Mouse (Mus musculus): ENCODE results near the gene Srpk3. TPM values are rescaled to one million over a fixed set of nuclear protein-coding genes. Genes with fewer than 3 reads are reported as not detected.
"Not testable (repeated sequence)": the region's sequence is repeated elsewhere in the genome, so short reads cannot be mapped to it uniquely, and the experiment has no call there.

Gene Srpk3
- total RNA-seq (2015; ENCODE audit: low replicate concordance) (6.7 TPM in 1 of 2 replicates, not detected in the other), total RNA-seq (2017; ENCODE audit: low replicate concordance) (1.9 and 2.6 TPM in 2 replicates)

DNA sequence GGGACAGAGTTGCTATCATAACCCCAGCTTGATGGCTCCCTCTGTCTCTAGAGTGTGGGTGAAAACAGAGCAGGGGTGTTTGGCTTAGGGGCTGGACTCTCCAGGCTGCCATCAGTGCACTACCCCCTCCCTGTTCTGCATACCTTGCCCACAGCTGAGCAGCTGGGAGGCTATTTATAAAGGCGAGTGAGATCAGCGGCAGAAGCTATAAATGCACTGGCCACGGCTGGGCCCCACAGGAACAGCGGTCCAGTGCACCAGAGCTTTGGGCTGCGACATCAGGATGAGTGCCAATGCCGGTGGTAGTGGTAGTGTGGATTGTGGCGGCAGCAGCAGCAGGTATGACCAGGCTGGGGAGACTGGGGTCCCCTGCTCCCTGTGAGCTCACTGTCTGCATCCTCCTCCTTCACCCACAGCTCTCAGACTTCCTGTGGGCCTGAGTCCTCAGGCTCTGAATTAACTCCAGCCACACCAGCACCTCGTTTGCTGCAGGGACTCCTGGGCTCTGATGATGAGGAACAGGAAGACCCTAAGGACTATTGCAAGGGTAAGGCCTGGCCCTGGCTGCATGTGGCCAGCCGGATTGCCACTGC lies at the start of gene Srpk3:
Gene Srpk3 (plus strand): TSS at position 238 of the 593 bp plus-strand sequence.
- ATAC-seq (replicated peaks; ENCODE audit: low FRiP score, poor library complexity, severe bottlenecking): no peak

DNA sequence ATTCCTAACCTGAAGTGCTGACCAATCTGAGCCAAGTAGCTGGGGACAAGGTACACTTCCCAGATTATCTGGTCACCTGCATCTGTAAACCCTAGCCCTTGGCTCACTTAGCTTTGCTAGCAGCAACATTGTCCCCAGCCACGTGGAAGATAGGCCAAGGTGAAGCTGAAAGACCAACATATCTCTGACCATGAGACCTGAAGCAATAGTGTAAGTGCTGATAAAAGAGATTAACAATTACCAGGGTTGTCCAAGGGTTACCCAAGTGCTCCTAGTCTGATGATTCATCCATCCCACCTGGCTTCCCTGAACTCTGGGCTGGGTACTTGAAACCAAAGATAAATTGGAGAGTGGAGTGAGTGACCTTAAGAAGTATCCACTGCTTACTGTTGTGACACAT lies 43.3 kb upstream of the Srpk3 start:
- ATAC-seq (replicated peaks; ENCODE audit: low FRiP score, poor library complexity, severe bottlenecking): no peak

DNA sequence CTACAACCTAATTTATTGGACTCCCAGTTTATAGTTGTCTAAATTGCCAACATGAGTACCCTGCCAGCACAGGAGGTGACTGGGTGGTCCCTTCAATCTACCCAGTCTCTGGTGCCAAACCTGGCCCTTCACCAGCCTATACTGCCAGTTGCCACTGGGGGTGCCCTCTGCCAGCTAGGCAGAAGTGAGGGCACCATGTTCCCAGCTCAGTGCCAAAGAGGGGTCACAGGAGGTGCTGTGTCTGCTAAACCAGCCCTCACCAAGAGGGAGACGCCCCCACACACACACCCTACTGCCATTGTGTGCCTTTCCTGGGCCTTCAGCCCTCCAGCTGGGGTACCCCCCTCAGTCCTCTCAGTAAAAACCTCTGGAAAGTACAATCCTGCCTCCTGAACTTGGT lies 36.0 kb upstream of the Srpk3 start:
- ATAC-seq (replicated peaks; ENCODE audit: low FRiP score, poor library complexity, severe bottlenecking): no peak

DNA sequence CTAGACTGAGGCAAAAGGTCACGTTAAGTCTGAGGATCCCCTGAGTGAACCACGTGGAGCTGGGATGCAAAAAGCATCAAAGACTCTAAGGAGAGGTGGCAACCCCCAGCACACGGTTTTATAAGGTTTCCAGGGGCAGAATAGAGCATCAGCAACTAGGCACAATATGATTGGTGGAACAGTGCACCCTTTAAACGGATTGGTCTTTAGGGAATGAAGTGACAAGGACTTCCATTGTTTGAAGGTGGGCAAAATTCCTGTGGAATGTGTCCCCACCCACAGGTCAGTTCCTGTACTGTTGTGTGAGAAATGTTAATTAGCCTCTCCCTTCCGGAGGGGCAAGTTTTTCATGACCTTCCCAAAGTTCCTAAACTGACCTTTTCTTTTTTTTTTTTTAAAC lies 35.1 kb upstream of the Srpk3 start:
- ATAC-seq (replicated peaks; ENCODE audit: low FRiP score, poor library complexity, severe bottlenecking): no peak

DNA sequence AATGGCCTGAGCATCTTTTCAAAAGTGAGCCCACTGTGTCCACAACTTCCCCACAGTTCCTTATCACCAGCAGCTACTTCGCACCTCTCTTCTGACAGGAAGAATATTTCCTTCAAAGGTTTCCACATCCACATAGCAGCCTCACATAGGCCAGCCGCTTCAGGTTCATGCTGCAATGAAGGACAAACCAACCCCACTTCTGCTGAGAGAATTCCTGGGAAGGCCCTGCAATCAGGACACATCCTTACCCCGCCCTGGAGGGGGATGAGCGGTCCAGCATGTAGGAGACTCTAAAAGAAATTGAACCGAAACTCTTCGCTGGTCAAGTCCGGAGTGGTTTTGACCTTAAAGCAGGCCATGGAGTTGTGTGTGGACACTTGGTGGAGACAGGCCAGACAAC lies 34.4 kb upstream of the Srpk3 start:
- not testable (repeated sequence) for ATAC-seq (replicated peaks; ENCODE audit: low FRiP score, poor library complexity, severe bottlenecking)

DNA sequence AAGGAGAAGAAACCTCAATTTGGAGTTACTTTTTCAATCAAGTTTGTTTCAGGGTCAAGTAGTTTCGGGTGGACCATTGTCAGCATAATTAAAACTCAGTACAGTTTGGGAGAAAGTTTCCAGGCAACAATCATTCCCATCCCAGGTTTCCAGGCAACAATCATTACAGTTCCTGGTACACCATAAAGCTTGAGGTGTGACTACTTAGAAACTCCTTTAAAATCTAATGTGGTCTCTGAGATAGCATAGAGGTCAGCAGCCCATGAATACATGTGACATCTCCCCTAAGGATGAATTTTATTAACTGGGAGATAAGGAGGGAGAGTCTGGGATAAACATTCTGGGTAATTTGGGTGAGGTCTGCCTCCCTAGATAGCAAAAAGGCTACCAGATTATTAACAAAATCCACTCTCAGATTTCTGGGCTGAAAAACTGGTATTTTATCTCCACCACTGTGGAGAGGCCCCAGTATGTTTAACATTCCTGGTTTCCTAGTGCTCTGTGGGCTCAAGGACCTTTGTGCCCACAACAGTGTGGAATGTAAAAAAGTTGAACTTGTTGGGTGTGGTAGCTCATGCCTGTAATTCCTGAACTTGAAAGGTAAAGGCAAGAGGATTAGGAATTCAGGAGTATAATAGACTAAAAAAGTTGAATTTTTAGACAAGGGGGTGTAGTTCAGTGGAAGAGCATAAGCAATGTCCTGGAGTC lies 29.3 kb upstream of the Srpk3 start:
- no peak for ATAC-seq (replicated peaks; ENCODE audit: low FRiP score, poor library complexity, severe bottlenecking)

DNA sequence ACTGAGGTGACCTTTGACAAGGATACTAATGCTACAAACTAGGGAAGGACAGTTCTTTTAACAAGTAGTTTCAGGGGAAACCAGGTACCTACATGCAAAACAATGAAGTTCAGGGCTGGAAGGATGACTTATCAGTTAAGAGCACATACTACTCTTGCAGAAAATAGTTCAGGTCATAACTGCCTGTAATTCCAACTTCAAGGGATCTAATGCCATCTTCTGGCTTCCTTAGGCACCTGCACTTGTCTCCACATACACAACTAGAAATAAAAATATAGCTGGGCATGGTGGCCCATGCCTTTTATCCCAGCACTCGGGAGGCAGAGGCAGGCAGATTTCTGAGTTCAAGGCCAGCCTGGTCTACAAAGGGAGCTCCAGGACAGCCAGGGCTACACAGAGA lies 25.2 kb upstream of the Srpk3 start:
- ATAC-seq (replicated peaks; ENCODE audit: low FRiP score, poor library complexity, severe bottlenecking): no peak

DNA sequence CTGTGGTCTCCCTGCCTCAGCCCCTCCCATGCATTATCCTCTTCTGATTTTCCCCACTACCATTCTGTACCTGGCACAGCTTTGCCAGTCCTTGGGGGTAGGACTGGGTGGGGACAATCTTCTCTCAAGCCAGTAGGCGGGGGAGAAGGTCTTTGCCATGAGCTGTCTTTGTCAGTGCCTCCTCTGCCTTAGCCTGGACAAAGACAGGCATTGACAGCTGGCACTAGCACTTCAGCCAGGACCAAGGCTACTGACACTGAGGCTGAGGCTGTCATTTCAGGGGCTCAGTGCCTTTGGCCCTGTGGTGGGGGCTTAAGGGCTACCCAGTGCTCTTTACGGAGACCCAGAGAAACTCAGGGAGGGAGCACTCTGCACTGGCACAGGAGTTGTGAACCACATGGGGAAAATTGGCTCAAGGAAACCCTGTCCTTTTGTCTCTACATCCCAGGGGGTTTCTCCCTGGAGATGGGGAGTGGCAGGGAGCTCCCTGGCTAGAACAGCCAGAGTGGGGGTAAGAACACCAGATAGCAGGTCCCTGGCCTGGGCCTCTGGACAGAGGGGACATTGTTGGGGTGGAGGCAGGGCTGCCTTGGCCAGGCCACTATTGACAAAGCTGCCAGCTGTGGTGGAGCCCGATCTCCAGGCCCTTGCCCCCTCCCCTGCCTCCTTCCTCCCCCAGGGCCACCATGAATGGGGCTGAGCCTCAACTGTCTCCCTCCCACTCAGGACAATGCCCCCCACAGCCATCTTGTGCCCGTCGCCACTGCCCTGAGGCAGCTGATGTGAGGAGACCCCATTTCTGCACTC lies 17.7 kb upstream of the Srpk3 start, which contains the start of gene Plxnb3:
Gene Plxnb3 (plus strand): TSS at position 757 of the 807 bp plus-strand sequence.
- no peak for ATAC-seq (replicated peaks; ENCODE audit: low FRiP score, poor library complexity, severe bottlenecking)

DNA sequence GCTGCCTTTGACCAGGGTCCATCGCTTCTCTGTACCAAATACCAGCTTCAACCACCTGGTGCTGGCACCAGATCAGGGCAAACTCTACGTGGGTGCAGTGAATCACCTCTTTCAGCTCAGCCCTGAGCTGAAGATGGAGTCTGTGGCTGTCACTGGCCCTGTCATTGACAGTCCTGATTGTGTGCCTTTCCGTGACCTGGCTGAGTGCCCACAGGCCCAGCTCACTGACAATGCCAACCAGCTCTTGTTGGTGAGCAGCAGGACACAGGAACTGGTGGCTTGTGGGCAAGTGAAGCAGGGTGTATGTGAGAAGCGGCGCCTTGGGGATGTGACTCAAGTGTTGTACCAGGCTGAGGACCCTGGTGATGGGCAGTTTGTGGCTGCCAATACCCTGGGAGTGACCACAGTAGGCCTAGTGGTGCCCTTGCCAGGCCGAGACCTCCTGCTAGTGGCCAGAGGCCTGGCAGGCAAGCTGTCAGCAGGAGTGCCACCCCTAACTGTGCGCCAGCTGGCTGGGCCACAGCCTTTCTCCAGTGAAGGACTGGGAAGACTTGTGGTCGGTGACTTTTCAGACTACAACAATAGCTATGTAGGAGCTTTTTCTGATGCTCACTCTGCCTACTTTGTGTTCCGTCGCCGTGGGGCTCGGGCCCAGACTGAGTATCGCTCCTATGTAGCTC lies 15.5 kb upstream of the Srpk3 start:
- ATAC-seq (replicated peaks; ENCODE audit: low FRiP score, poor library complexity, severe bottlenecking): no peak

DNA sequence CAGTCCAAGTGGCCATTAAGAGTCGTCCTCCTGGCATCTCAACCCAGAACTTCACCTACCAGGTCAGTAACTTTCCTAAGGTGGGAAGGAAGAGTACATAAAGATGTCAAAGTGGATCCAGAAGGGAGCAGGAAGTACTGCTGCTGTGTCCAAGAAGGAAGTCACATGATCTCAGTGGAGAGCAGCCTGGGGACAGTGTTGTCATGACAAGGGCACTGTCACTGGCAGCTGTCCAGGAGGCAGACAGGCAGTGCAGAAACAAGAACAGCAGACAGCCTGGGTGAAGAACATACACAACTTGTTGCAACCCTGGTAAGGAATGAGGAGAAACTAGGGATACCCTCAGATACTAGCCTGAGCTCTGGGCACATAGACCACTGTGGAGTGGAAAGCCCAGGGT lies 8.9 kb upstream of the Srpk3 start:
- ATAC-seq (replicated peaks; ENCODE audit: low FRiP score, poor library complexity, severe bottlenecking): no peak

DNA sequence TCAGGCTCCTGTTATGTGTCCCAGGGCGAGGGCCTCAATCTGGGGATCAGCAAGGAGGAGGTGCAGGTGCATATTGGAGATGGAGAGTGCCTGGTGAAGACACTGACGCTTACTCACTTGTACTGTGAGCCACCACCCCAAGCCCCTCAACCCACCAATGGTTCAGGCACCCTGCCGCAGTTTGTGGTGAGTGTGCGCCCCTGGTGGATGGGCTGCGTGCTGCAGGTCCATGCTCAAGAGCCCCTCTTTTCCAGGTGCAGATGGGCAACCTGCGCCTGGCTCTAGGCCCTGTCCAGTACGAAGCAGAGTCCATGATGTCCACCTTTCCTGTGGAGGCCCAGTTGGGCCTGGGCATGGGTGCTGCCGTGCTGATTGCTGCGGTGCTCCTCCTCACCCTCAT lies 6.9 kb upstream of the Srpk3 start:
- ATAC-seq (replicated peaks; ENCODE audit: low FRiP score, poor library complexity, severe bottlenecking): no peak

DNA sequence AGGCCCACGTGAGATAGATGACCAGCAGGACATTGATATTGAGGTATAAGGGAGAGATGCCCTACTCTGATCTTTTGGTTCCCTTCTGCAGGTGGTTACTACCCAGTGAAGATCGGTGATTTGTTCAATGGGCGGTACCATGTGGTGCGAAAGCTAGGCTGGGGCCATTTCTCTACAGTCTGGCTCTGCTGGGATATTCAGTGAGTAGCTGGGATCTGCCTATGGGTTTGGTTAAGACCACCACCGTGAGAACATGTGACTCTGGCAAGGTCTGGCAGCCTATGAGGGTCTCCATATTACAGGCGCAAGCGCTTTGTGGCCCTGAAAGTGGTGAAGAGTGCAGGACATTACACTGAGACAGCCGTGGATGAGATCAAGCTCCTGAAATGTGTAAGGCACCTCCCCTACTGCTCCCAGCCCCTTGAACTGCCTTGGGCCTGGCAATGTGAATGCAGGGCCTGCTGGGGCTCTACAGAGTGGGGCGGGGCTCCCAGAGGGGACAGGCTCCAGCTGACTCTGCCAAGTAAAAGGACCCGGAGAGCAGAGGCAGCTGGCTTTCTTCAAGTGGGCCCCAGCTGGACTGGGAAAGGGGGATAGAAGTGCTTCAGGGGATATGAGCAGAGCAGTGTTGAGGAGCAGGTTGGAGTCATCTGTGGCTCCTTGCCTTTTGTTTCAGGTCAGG lies 738 bp downstream of the Srpk3 start:
- no peak for ATAC-seq (replicated peaks; ENCODE audit: low FRiP score, poor library complexity, severe bottlenecking)

DNA sequence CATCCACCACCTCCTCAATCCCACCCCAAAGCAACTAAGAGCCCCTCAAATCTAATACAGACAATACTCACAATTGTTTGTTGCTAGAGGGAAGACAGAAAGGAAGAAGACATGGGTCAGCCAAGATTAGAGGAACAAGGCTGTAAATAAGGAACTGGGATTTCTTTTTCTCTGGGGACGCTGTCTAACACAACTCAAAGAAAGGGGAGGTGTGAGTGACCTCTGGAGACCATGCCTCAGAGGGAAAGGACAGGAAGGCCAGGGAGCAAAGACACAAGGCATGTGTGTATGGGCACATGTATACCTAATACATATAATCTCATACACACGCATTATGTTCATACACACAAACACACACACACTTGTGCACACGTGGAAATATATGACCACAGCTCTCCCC lies 8.0 kb downstream of the Srpk3 start:
- no peak for ATAC-seq (replicated peaks; ENCODE audit: low FRiP score, poor library complexity, severe bottlenecking)

DNA sequence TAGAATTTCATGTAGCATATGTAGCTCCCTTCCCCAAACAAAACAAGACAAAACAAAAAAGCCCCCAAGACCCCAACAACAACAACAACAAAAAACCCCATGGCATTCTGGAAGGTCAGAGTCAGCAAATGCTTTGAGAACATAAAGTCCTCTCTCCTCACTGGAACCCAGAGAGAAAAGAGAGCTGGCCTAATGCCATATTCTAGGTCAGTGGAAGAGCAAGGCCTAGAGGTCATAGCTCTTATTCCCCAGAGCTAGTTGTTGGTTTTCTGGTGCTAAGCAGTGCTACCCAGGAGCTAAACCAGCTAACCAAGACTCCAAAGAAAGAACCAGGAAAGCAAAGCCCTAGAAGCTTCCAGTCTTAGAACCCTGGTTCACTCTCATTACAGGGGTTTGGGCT lies 11.5 kb downstream of the Srpk3 start:
- ATAC-seq (replicated peaks; ENCODE audit: low FRiP score, poor library complexity, severe bottlenecking): no peak

DNA sequence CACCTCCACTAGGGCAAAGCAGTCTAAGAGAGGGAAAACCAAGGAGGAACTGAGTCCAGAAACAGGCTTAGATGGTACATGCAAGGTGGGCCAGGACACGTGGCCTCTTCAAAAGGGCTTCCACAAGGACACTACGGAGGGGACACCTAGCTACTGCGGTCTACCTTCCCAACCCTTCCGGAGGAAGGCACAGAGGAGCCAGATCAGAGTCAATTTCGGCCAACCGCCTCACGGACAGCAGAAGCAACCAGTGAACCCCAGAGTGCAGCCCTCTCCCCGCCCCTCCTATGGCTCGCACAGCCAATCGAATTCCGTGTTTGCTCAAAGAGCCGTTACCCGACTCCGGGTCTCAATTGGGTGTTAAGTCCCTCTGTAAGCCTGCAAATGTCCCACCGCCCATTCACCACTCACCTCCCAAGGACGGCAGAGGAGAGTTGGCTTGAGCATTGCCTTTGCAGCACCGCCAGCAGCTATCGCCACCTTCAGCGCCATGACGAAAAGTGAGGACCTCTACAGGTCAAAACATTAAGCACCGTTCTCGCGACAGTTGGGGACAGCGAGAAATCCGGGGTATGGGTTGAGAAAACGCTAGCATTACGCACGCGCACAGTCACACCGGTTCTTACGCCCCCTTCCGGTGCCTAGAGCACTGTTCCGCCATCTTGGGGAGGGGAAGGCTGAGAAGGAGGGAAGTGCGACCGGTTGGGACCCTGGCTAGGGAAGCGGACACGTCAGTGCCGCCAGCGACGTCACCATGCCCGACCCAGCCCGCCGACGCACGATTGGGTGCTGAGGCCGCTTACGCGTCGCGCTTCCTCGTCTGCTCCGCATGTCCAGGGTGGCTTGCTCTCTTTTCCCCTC lies 12.4 kb downstream of the Srpk3 start, which contains the start of the genes Idh3g and Ssr4:
Gene Idh3g (minus strand): TSS at position 534 of the 861 bp plus-strand sequence.
Gene Ssr4 (plus strand): TSS at position 665 of the 861 bp plus-strand sequence.
- peak; percentile 89 for ATAC-seq (replicated peaks; ENCODE audit: low FRiP score, poor library complexity, severe bottlenecking)

DNA sequence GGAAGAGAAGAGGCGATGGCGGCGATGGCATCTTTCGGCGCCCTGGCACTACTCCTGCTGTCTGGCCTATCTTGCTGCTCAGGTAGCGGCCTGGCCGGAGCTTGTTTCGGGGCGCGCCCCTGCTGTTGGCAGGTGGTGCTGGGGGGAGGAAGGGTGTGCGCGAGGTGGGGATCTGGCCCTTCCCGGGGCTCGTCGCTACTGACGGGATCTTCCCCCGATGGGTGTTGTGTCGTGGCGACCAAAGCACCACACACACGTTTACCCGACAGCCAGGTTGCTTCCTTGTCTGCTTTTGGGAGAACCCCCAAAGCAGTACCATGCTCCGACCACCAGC lies 13.0 kb downstream of the Srpk3 start:
- ATAC-seq (replicated peaks; ENCODE audit: low FRiP score, poor library complexity, severe bottlenecking): no peak

DNA sequence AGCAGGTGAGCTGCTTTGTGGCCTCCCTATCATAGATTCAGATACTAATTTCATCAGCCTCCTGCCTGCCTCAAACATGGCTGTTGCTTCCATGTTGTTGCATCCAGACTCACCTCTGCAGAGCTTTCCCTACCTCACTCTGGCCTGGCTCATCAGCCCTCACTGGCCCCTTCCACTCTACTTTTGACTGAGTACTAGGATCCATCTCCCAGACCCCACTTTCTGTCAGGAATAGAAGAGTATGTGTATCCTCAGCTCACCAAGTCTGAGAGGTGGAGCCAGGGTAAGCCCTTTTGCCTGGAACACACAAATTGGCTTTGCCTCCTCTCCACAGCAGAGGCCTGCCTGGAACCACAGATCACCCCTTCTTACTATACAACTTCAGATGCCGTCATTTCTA lies 14.3 kb downstream of the Srpk3 start:
- no peak for ATAC-seq (replicated peaks; ENCODE audit: low FRiP score, poor library complexity, severe bottlenecking)

DNA sequence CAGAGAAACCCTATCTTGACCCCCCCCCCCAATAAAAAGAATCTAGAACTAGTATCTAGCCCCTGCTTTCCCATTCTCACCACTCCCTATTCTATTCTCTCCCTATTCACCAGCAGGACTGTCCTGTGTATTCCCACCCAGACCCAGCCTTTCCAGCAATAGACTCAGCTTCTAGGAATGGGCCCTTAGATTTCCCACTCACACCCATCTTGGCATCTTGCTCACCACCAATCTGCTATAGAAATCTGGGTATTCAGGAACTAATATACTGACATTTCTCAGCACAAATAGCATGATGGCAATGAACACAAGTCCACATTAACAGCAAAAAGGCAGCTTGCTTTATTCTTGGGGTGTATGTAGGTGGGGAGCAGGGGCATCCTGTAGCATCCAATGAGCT lies 18.8 kb downstream of the Srpk3 start:
- ATAC-seq (replicated peaks; ENCODE audit: low FRiP score, poor library complexity, severe bottlenecking): no peak

DNA sequence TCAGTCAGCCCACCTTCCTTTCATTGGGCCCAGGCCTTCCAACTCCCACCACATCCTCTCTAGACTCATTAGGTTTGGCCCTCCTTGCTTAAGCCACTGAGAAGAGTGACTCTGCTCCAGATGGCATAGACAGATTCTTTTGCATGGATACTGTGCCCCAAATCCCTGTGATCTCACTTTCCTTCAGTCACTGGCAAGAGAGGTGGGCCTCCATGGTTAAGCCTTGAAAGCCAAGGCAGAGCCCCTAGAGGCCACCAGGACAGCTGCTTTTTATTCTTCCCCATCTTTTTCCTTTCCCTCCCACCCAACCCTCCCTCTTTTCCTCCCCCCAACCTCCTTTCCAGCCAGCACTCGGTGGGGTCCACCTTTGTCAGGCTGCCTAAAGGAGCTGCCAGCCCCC lies 19.3 kb downstream of the Srpk3 start:
- no peak for ATAC-seq (replicated peaks; ENCODE audit: low FRiP score, poor library complexity, severe bottlenecking)
